Mouse (Mus musculus): ENCODE data around the gene Dusp27.

DNA sequence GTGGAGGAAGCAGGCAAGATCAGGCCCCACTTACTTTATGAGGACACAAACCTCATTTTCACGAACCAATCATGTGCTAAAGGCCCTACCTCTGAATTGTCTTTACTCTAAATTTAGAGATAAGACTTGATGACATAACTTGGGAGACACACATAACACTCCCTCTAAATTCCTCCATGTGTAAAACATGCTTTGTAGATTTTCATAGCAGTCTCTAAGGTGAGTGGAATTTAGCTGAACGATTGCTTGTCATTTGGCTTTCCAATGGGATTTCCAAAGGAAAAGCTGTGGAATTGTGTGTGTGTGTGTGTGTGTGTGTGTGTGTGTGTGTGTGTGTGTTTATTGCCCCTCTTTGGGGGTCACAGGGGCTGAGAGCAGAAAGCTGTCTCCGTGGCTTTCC is 38.4 kb downstream of the Dusp27 start:
- TF ChIP-seq CTCF (IDR thresholded peaks at IDR 0.05) = no peak
- no peak for TF ChIP-seq EP300 (IDR thresholded peaks at IDR 0.05)
